Mouse (Mus musculus) myocyte (in vitro differentiated cells): ENCODE measurements around the gene Hist1h4i. TPM values are rescaled to one million over a fixed set of nuclear protein-coding genes. Genes with fewer than 3 reads are reported as not detected.
A peak's percentile ranks its signal among the peaks of the same experiment; 100 is the strongest.

ENCODE experiments used
- H3K27me3 ChIP-seq: one replicate; pipeline ENCODE4 v1.6.1; 2011; ENCODE audit not compliant: control insufficient read depth, insufficient read depth, insufficient read length
- H3K36me3 ChIP-seq: one replicate; pipeline ENCODE4 v1.6.1; 2011; ENCODE audit not compliant: control insufficient read depth, insufficient read depth
- H3K4me2 ChIP-seq: one replicate; pipeline ENCODE4 v1.6.1; 2011; ENCODE audit warnings: low read depth, control low read depth
- H3K4me3 ChIP-seq: one replicate; pipeline ENCODE4 v1.5.1; 2011; ENCODE audit warnings: mild to moderate bottlenecking, control low read depth, moderate library complexity
- H3K79me2 ChIP-seq: one replicate; pipeline ENCODE4 v1.6.1; 2011; ENCODE audit not compliant: control insufficient read depth, insufficient read depth
- H3ac ChIP-seq: one replicate; pipeline ENCODE4 v1.6.1; 2011; ENCODE audit not compliant: control insufficient read depth, insufficient read length
- CEBPB ChIP-seq: IDR thresholded peaks from 2 replicates; pipeline ENCODE4 v1.6.1; 2011; ENCODE audit warnings: mild to moderate bottlenecking, moderate library complexity; ENCODE audit not compliant: poor library complexity, insufficient read depth, severe bottlenecking
- E2F4 ChIP-seq: IDR thresholded peaks from one replicate; pipeline ENCODE4 v1.6.1; 2011; ENCODE audit warnings: mild to moderate bottlenecking, control low read depth, moderate library complexity; ENCODE audit not compliant: insufficient read depth
- MAX ChIP-seq: IDR thresholded peaks from one replicate; pipeline ENCODE4 v1.6.1; 2011; ENCODE audit warnings: low read depth, mild to moderate bottlenecking, control low read depth
- MYOD1 ChIP-seq, 3 experiments: IDR thresholded peaks; one replicate each; pipeline ENCODE4 v1.6.1; 2011; ENCODE audit warnings: control low read depth in 2 of 3, low read depth in 2 of 3, mild to moderate bottlenecking in 2 of 3, moderate library complexity in 1 of 3; ENCODE audit not compliant: insufficient read length in 2 of 3, control insufficient read depth in 1 of 3
- MYOG ChIP-seq, 3 experiments: IDR thresholded peaks; one replicate each; pipeline ENCODE4 v1.6.1; 2011; ENCODE audit warnings: control low read depth in 2 of 3, low read depth in 2 of 3, mild to moderate bottlenecking in 2 of 3; ENCODE audit not compliant: insufficient read length in 2 of 3, control insufficient read depth in 1 of 3, insufficient read depth in 1 of 3
- POLR2A ChIP-seq: IDR thresholded peaks from one replicate; pipeline ENCODE4 v1.6.1; 2011; ENCODE audit warnings: low read depth, mild to moderate bottlenecking, control low read depth, moderate library complexity; ENCODE audit not compliant: insufficient read length
- POLR2AphosphoS2 ChIP-seq: IDR thresholded peaks from one replicate; pipeline ENCODE4 v1.6.1; 2011; ENCODE audit warnings: low read depth, control low read depth; ENCODE audit not compliant: insufficient read length
- REST ChIP-seq: IDR thresholded peaks from one replicate; pipeline ENCODE4 v1.6.1; 2011; ENCODE audit warnings: mild to moderate bottlenecking, control low read depth, moderate library complexity; ENCODE audit not compliant: insufficient read depth, insufficient read length
- SRF ChIP-seq: IDR thresholded peaks from one replicate; pipeline ENCODE4 v1.6.1; 2011; ENCODE audit warnings: low read depth; ENCODE audit not compliant: control insufficient read depth, insufficient read length
- TCF12 ChIP-seq: IDR thresholded peaks from one replicate; pipeline ENCODE4 v1.6.1; 2011; ENCODE audit warnings: mild to moderate bottlenecking, control low read depth; ENCODE audit not compliant: poor library complexity, insufficient read depth, severe bottlenecking
- TCF3 ChIP-seq: IDR thresholded peaks from one replicate; pipeline ENCODE4 v1.6.1; 2011; ENCODE audit warnings: low read depth, control low read depth; ENCODE audit not compliant: insufficient read length
- USF1 ChIP-seq: IDR thresholded peaks from one replicate; pipeline ENCODE4 v1.6.1; 2011; ENCODE audit warnings: low read depth, mild to moderate bottlenecking, control low read depth, moderate library complexity
- polyA plus RNA-seq: library from polyadenylated mRNA; unstranded; fragments of >200 nt; fragmentation: generic; extraction: Trizol; gene quantifications from one replicate; pipeline ENCODE4 v1.2.1, GENCODE M21; 2012; ENCODE audit warnings: missing spikeins

The Hist1h4i gene
- polyA plus RNA-seq, 1 experiment: 31.0 TPM

DNA sequence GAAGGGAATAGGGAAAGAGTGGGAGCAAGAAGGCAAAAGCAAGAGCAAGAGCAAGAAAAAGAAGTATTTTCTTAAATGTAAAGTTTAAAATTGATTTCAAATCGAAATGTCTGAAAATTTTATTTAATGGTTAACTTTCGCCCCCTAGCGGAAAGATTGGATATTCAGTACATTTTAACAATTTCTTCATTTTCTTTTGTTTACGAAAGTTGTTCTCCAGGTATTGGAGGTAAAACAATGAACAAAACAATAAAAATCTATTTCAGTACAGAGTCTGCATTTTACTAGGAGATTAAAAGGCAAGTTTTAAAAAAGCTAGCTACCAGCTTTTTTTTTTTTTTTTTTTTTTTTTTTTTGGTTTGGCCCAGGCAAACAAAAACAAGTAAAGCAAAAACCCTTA is 10.7 kb downstream of the Hist1h4i start:
- Histone ChIP-seq H3K79me2 (no peaks in the 10 kb centered on the region), H3K36me3 (no peaks in the 10 kb centered on the region), H3K4me3 (no peak overlapping the region), H3ac (no peak overlapping the region), H3K27me3 (no peaks in the 10 kb centered on the region), H3K4me2 (peak overlapping the region; percentile 36)
- TF ChIP-seq MYOG (IDR thresholded peaks at IDR 0.05; ENCODE audit: control insufficient read depth in 1 of 3, insufficient read depth in 1 of 3, insufficient read length in 2 of 3, low read depth in 2 of 3) (no peak), E2F4 (no peak), SRF (no peak), MAX (no peak), CEBPB (no peak), POLR2AphosphoS2 (no peak)

- H3K36me3 ChIP-seq: no peaks in the 10 kb centered on the region
- H3ac ChIP-seq: no peak overlapping the region
- H3K4me2 ChIP-seq: peak overlapping the region; percentile 74
- H3K4me3 ChIP-seq: peak overlapping the region; percentile 24
- no peaks in the 10 kb centered on the region for H3K79me2 ChIP-seq
- TF ChIP-seq TCF3 (no peak), MYOG (IDR thresholded peaks at IDR 0.05; ENCODE audit: control insufficient read depth in 1 of 3, insufficient read depth in 1 of 3, insufficient read length in 2 of 3, low read depth in 2 of 3) (no peak), TCF12 (no peak), SRF (no peak), POLR2A (no peak), POLR2AphosphoS2 (no peak), CEBPB (no peak), USF1 (no peak), MAX (no peak), E2F4 (no peak), REST (no peak), MYOD1 (IDR thresholded peaks at IDR 0.05; ENCODE audit: control insufficient read depth in 1 of 3, insufficient read length in 2 of 3, low read depth in 2 of 3) (no peak)
- H3K27me3 ChIP-seq: no peaks in the 10 kb centered on the region
Measured at GRCm38 (mm10) chr13:22029928-22030327, 11.2 kb downstream of the Hist1h4i start.

DNA sequence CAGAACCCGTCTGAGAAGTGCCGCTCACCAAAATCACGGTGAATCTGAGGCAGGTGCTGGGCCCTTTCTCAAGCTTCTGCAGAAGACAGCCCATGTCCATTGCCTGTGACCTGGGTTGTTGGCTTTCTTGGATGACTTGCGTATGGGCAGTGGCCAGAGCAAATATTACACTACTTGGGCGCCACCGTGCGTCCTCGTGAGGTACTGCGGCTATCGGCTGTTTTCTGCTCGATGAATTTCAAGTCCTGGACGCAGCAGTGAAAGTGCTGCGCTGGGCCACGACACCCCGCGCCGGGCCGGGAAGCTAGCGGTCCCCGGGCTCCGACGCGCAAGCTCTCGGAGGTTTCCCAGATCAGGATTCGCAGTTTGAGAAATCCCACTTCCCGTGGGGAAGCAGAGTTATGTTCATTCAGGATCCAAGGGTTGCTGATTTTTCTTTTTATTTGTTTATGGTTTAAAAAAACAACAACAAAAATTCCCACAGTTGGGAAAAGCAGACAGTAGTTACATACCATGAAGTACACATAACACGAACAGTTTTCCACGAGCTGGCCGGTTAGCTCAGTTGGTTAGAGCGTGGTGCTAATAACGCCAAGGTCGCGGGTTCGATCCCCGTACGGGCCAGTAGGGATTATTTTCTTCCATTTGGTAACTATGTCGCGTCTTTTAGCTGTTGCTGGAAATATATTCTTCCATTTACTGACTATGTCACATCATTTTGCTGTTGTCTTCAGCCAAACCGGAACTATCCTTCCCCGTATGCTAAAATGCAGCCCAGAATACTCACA is 12.3 kb downstream of the Hist1h4i start:
- no peak for TF ChIP-seq MYOD1 (IDR thresholded peaks at IDR 0.05; ENCODE audit: control insufficient read depth in 1 of 3, insufficient read length in 2 of 3, low read depth in 2 of 3)
- TF ChIP-seq REST: no peak
- TF ChIP-seq E2F4: no peak
- no peak for TF ChIP-seq USF1
- no peak for TF ChIP-seq MYOG (IDR thresholded peaks at IDR 0.05; ENCODE audit: control insufficient read depth in 1 of 3, insufficient read depth in 1 of 3, insufficient read length in 2 of 3, low read depth in 2 of 3)
- TF ChIP-seq MAX: no peak
- TF ChIP-seq SRF: no peak
- TF ChIP-seq TCF3: no peak
- Histone ChIP-seq H3K27me3 (no peaks in the 10 kb centered on the region), H3ac (no peak overlapping the region), H3K36me3 (no peaks in the 10 kb centered on the region), H3K79me2 (no peaks in the 10 kb centered on the region), H3K4me2 (peak overlapping the region; percentile 74), H3K4me3 (peak overlapping the region; percentile 24)

DNA sequence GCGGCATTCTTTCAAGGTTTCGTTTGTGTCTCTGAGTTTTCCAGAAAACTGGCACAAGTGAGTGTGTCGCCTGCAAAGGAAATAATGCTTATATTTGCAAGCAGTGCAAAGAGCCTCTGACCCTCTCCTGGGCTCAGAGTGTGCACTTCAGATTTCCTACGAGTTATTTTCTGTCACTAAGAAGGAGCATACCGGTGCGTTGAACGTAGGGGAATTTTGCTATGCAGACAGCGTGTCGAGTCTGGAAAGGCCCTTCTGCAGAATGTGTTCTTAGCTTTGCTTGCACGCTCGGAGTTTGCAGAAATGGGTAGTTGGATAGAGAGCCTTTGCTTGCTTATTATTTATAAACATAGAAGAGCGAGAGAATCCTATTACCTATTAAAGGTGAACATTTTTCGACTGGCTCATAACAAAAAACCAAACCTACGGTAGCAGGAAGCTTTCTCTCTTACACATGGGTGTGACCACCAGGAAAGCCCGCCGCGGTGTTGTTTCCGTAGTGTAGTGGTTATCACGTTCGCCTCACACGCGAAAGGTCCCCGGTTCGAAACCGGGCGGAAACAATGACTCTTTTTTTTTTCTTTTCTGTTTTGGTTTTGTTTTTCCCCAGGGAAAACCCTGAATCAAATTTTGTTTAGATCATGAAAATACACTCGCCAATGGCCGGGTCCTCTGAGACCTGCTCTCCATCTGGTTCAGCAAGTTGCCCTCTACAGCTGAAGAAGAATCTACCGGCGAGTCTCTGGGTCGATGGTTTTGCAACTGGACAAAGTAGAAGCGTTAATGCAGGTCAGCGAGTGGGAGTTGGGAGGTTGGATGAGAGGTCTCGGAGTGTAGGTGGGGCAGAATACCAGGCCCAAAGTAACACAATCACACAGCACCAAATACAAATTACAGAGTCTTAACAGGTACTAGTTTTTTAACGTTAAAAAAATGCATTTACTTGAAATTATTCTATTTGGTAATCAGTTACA is 14.8 kb downstream of the Hist1h4i start:
- Histone ChIP-seq H3K4me3 (peak overlapping the region; percentile 29), H3ac (no peak overlapping the region), H3K27me3 (no peaks in the 10 kb centered on the region), H3K79me2 (no peaks in the 10 kb centered on the region), H3K4me2 (peak overlapping the region; percentile 88), H3K36me3 (no peaks in the 10 kb centered on the region)
- TF ChIP-seq POLR2A: no peak

GRCm38 (mm10) chr13:22022241-22022640 is 18.9 kb downstream of the Hist1h4i start:
- H3ac ChIP-seq: no peak overlapping the region
- H3K4me3 ChIP-seq: peak overlapping the region; percentile 52
- no peaks in the 10 kb centered on the region for H3K79me2 ChIP-seq
- no peaks in the 10 kb centered on the region for H3K36me3 ChIP-seq
- TF ChIP-seq CEBPB (0 out of 2 replicates have a peak, but pooled peaks have one; percentile 10), E2F4 (peak; percentile 55), SRF (no peak)
- H3K27me3 ChIP-seq: no peaks in the 10 kb centered on the region
- peak overlapping the region; percentile 79 for H3K4me2 ChIP-seq
